Mouse (Mus musculus) T-helper 17 cell (primary cell): Measurements from ENCODE around the gene Axin2.

ENCODE experiments used
- in situ Hi-C, 2 experiments: fragments of 300-600 bp; cut with MboI, MseI; formaldehyde crosslinking; loops; 1 replicate in 1 of 2; 2 replicates in 1 of 2; pipeline ENCODE4 v1.15.1; 2025; ENCODE audit warnings: high pct_unique_total_duplicates in 2 of 2

The Axin2 gene

GRCm38 (mm10) chr11:108926345-108927092, 6.4 kb downstream of the Axin2 start:
- in situ Hi-C loops, result loop anchor here in 1 of 2 experiments (5.0 kb wide), 1 partner anchor 101 kb away; no protein-coding TSS in a partner anchor

DNA sequence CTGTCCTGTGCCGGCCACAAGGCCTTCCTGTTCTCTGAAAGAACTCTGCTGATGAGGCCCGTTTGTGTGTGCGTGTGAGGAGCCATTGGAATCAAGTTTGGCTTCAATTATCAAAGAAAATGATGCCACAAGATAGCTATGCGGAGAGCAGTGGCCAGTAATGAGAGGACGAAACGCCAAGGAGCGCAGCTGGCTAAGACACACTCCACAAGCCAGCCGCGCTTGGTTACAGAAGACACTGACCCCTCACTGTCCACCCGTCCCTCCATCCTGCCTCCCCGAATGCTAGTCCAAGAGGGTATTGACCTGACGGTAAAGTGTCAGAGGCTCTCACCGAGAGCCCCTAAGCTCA, 6.9 kb downstream of the Axin2 start:
- in situ Hi-C loops, result loop anchor here in 1 of 2 experiments (5.0 kb wide), 1 partner anchor 100 kb away; no protein-coding TSS in a partner anchor

DNA sequence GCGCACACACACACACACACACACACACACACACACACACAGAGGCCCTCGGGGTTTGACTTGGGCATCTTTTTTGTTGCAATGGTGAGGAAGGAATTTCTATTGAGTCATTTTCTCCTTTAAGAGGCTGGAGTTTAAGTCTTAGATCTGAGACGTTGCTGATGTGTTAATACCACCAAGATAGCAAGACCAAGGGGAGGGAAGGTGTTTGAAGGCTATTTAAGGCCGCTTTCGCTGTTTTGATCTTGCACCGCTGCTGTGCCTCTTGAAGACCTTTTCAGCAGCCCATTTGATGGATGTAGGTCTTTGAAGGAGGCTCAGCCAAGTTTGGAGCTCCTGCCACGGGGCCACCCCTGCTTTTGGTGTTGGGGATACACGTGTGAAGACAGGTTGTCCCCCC, 7.9 kb downstream of the Axin2 start:
- in situ Hi-C loops, result loop anchor here in 1 of 2 experiments (5.0 kb wide), 1 partner anchor 99 kb away; no protein-coding TSS in a partner anchor

DNA sequence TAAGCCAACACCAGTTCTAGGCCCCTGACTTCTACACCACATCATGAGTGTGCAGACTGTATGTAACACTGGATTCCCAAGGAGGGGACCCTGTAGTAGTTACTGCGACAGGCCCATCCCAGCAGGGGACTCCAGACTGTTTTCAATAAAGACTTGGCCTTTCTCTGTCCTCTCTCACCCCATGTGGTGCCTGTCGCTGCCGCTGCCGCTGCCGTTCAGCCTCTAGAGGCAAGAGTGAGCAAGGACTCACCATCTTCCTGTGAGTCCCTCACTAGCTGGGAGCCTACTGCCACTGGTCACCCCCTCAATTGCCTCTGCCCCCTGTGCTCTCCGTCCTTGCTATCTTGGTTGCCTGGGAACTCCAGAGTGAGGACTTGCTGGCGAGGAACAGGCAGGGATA, 8.6 kb downstream of the Axin2 start:
- in situ Hi-C loops, result loop anchor here in 1 of 2 experiments (5.0 kb wide), 1 partner anchor 99 kb away; no protein-coding TSS in a partner anchor

- in situ Hi-C loops, result loop anchor here in 1 of 2 experiments (5.0 kb wide), 1 partner anchor 98 kb away; no protein-coding TSS in a partner anchor
Observed at GRCm38 (mm10) chr11:108929176-108929575, 9.0 kb downstream of the Axin2 start.

- in situ Hi-C loops, result loop anchor here (5.0 kb wide), 2 partner anchors 93 to 98 kb away; no protein-coding TSS in a partner anchor
Observed at GRCm38 (mm10) chr11:108929700-108930099, 9.6 kb downstream of the Axin2 start.

- in situ Hi-C loops, result loop anchor here in 1 of 2 experiments (5.0 kb wide), 1 partner anchor 92 kb away; no protein-coding TSS in a partner anchor
Observed at GRCm38 (mm10) chr11:108930612-108931011, 10.5 kb downstream of the Axin2 start.

- in situ Hi-C loops, result loop anchor here in 1 of 2 experiments (5.0 kb wide), 1 partner anchor 88 kb away; no protein-coding TSS in a partner anchor
Observed at GRCm38 (mm10) chr11:108933835-108934234, 13.7 kb downstream of the Axin2 start.

DNA sequence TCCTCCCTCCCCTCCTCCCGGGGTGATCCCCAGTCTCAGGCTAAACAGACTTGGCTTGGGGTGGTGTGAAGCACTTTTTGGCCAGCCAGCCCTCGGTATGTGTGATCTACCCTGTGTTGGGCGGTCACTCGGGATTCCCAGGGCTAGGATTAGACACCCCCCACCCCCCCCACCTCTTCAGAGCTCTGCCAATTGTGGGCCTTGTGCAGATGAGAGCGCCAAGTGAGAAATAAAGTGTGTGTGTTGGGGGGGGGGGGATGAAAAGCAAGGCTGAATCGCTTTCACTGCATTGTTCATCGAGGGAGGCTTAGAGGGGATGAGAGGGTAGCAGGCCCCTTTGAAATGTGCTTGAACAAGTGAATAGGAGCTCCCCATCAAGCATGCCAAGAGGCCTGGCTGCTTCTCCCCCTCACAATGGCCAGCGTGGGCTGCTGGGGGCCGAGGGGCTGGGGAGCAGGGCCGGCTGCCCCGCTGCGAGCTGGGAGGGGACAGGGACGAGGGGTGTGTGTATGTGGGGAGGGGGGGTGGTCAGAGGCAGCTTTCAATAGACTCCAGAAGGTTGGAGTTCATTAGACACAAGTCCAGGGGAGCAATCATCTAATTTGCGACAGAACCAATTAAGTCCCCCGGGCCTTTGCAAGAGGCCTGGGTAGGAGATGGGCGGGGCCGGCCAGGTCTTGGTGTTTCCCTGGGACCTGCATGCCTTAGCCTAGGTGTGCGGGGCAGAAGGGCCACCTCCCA, 15.1 kb downstream of the Axin2 start:
- in situ Hi-C loops, result no loop called here

DNA sequence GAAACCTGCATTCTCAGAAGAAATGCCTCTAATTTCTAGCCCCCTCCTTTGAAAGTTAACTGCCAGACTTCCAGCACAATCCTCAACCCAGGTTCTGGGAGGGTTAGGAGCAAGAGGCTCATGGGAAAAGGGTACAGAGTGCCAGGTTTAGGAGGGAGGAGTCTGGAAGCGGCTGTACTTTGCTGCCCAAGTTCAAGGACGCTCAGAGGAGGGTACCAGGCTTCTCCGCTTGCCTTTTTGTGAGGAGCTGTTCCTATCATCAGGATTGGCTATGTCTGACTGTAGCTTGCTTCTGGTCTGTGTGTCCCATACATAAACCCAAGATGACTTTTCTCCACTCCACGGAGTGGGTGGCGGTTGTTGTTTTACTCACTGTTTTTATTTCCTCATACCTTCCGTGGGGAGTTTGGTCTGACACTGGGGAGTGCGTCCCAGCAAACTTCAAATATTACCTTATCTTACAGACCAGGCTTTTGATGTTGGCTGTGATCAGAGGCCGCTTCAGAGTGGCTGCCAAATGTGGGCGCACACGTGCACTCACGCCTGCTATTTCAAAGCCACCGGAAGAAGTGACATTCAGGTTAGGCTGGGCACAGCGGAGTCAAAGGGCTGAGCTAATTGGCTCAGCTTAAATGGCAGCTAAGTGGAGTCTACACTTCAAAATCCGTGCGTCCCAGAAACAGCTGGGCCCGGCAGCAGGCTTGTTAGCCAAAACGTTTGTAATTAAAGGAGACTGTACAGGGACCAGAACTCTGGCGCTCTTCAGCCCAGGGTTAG, 16.1 kb downstream of the Axin2 start:
- in situ Hi-C loops, result no loop called here

GRCm38 (mm10) chr11:108940655-108941412, 20.7 kb downstream of the Axin2 start:
- in situ Hi-C loops, result no loop called here

DNA sequence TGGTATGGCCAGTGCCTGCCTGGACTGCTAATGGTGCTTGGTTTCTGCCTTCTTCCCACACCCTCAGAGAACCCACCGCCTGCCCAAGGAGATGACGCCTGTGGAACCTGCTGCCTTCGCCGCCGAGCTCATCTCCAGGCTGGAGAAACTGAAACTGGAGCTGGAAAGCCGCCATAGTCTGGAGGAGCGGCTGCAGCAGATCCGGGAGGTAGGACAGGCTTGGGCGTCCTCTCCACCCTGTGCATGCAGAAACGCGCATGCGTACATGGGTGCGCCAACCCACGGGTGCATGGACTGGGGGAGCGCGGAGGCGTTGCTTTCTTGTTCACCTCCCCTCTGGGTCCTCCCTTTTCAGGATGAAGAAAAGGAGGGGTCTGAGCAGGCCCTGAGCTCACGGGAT, 21.7 kb downstream of the Axin2 start:
- in situ Hi-C loops, result no loop called here

DNA sequence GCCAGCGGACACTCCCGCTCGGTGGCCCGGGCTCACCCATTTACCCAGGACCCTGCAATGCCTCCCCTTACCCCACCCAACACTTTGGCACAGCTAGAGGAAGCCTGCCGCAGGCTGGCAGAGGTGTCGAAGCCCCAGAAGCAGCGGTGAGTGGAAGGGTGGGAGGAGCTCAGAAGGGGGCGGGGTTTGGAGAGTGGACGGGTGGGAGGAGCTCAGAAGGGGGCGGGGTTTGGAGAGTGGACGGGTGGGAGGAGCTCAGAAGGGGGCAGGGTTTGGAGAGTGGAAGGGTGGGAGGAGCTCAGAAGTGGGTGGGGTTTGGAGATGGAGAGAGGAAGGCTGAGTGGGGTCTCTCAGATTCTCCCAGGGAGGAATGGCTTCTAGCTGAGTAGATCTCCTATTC, 23.6 kb downstream of the Axin2 start:
- in situ Hi-C loops, result no loop called here

DNA sequence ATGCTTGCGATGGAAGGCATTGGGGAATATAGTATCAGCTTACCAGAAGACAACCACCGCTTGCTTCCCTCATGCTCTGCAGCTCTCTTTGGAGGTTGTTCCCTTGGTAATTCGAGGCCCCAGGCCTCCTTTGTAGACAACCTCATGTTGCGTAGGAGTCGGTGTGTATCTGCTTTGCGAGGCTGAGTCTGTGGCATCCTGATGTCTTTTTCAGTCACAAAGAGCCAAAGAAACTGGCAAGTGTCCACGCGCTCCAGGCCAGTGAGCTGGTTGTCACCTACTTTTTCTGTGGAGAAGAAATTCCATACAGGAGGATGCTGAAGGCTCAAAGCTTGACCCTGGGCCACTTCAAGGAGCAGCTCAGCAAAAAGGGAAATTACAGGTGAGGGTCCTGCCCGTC, 25.5 kb downstream of the Axin2 start:
- in situ Hi-C loops, result no loop called here

GRCm38 (mm10) chr11:108947425-108948184, 27.5 kb downstream of the Axin2 start:
- in situ Hi-C loops, result no loop called here

DNA sequence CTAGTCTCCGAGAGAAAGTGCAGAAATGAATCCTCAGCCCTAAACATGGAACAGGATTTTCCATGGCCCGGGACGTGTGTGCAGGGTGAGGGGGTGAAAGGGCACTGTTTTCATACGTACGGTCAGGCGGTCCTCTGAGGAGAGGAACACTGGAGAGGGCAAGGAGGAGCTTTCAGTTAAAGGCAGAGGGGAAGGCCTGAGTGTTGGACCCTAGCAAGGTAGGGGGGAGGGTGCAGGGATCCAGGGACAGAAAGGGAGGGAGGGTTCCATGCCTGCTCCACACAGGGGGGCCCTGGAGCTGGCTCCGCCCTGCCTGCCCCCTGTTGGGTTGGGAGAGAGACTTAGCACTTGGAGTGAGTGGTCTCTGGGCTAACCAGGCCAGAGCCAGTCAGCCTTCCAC, 28.4 kb downstream of the Axin2 start:
- in situ Hi-C loops, result no loop called here

DNA sequence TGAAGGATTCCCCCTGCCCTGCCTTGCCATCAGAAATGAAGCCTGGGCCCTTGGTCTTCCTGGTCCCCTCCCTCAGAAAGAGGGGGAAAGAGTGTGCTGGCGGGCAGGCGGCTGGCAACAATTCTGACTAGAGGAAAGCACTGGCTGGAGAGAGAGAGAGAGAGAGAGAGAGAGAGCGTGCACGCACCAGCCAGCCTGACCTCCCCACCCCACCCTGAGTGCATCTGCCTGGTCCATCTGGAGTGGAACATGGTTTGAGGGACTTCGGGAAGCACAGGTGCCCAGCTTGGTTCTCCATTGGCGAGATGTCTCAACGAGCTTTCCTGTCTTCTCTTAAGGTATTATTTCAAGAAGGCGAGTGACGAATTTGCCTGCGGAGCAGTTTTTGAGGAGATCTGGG, 28.8 kb downstream of the Axin2 start:
- in situ Hi-C loops, result no loop called here

DNA sequence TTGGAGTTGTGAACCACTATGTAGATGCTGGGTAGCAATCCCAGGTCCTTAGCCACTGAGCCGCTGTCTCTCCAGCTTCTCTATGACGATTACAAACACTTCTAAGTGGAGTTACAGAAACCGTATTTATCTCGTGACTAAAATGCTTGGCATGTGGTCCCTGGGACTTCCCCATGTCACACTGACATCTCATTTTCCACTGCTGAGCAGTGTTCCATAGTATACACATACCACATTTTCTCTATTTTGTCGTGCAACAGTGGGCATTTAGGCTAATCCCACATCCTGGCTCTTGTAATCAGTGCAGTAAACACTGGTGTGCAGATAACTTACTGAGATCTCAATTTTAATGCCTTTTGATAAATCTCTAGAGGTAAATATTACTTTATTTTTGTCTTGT, 32.2 kb downstream of the Axin2 start:
- in situ Hi-C loops, result no loop called here

GRCm38 (mm10) chr11:108955943-108956342, 35.8 kb downstream of the Axin2 start:
- in situ Hi-C loops, result no loop called here

DNA sequence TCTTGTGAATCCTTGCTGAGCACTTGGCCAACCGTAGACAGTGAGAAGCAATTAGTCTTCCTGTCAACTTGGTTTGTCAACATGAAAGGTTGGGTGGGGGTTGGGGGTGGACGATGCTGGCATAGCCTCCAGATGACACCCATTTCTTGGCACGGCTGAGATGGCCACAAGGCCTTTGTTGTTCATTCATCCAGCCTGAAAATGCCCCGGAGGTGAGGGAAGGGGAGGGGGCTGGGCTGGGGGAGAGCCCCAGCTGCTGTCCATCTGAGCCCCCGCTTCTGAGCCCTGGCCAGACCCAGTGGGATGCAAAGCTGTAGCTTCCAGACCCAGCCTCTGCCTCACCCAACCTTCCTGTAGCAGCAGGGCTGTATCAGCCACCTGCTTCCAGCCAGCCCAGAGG, 38.2 kb downstream of the Axin2 start:
- in situ Hi-C loops, result no loop called here
